Mouse (Mus musculus): ENCODE results near the gene Gm11060. TPM values are rescaled to one million over a fixed set of nuclear protein-coding genes. Genes with fewer than 3 reads are reported as not detected.

Gm11060 gene
- total and polyA plus RNA-seq, 3 experiments: not detected

DNA sequence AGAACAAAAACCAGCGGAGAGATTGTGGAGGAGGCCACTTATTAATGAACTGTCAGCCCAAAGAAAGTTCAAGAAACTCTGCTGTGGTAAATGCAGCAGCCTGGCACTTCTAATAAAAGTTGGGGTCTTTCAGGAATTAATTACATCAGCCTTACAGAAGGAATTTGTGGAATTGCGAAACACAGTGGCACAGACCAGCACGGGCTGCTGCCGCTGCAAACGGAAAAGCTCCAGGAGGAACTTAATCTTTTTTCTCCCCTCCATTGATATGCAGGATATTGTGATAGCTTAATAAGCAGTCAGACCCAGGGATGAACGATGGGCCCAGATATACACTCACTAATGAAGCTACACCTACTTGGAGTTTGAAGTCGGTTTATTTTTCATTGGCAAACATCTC, 49.6 kb downstream of the Gm11060 start:
- Histone ChIP-seq H3K27me3 (ENCODE audit: insufficient read depth, low read length) (peaks cover 14% of the 10 kb centered on the region; the same call in 1 of the 2 replicates), H3K36me3 (replicated peaks) (no peaks in the 10 kb centered on the region), H3K4me1 (ENCODE audit: insufficient read depth, low read depth, low read length) (no peaks in the 10 kb centered on the region), H3K9me3 (replicated peaks) (no peaks in the 10 kb centered on the region), H3K4me3 (ENCODE audit: low read depth, low read length) (no peak overlapping the region)
- TF ChIP-seq GATA2 (IDR thresholded peaks at IDR 0.05; ENCODE audit: borderline replicate concordance, low read depth, low read length): no peak
- no peak for ATAC-seq (ENCODE audit: extremely low read depth, insufficient number of reproducible peaks, low FRiP score, poor library complexity, severe bottlenecking)
- no peak for DNase-seq (ENCODE audit: low spot score)

Other genes with a start within 250 kb of the Gm11060 start
- gene Prrg4, start 242.1 kb upstream of the Gm11060 start, total RNA-seq (2014; fragmentation: Nextera tagmentation): not detected in 2 replicates
- gene Prrg4, start 242.1 kb upstream of the Gm11060 start, total RNA-seq (2017): 0.05 TPM in 1 of 2 replicates, not detected in the other
- gene Prrg4, start 242.1 kb upstream of the Gm11060 start, polyA plus RNA-seq (2012): not detected in 2 replicates
- gene Ccdc73, start 224.2 kb upstream of the Gm11060 start, total RNA-seq (2014; fragmentation: Nextera tagmentation): 17.7 TPM in 1 of 2 replicates, not detected in the other
- gene Ccdc73, start 224.2 kb upstream of the Gm11060 start, total RNA-seq (2017): 31.5 and 34.6 TPM in 2 replicates
- gene Ccdc73, start 224.2 kb upstream of the Gm11060 start, polyA plus RNA-seq (2012): 0.42 and 0.66 TPM in 2 replicates
- 196 and 229 TPM in 2 replicates for gene Eif3m, start 74.9 kb upstream of the Gm11060 start, total RNA-seq (2014; fragmentation: Nextera tagmentation)
- gene Eif3m, start 74.9 kb upstream of the Gm11060 start, total RNA-seq (2017): 309 and 312 TPM in 2 replicates
- gene Eif3m, start 74.9 kb upstream of the Gm11060 start, polyA plus RNA-seq (2012): 7.3 and 10.2 TPM in 2 replicates
- gene Wt1, start 34.5 kb downstream of the Gm11060 start, total RNA-seq (2014; fragmentation: Nextera tagmentation): not detected in 2 replicates
- gene Wt1, start 34.5 kb downstream of the Gm11060 start, total RNA-seq (2017): 0.05 TPM in 1 of 2 replicates, not detected in the other
- not detected in 2 replicates for gene Wt1, start 34.5 kb downstream of the Gm11060 start, polyA plus RNA-seq (2012)
- not detected in 2 replicates for gene Them7, start 132.3 kb downstream of the Gm11060 start, total RNA-seq (2014; fragmentation: Nextera tagmentation)
- gene Them7, start 132.3 kb downstream of the Gm11060 start, total RNA-seq (2017): not detected in 2 replicates
- gene Them7, start 132.3 kb downstream of the Gm11060 start, polyA plus RNA-seq (2012): not detected in 2 replicates